Mouse (Mus musculus) bone marrow macrophage, adult 2 months (primary cell): ENCODE measurements at regions not wholly inside any gene's neighbourhood (a gene's known extent, or its start where the extent isn't known, plus 50 kb on each side); places are given as distances from the start of the nearest gene placed in this dataset.

ENCODE experiments used
- CTCF ChIP-seq: IDR thresholded peaks from 2 replicates; pipeline ENCODE4 v1.5.1; 2012; ENCODE audit warnings: low read depth, mild to moderate bottlenecking, low read length, moderate library complexity
- POLR2A ChIP-seq: IDR thresholded peaks from 2 replicates; pipeline ENCODE4 v1.6.1; 2012; ENCODE audit warnings: mild to moderate bottlenecking, low read depth, low read length, borderline replicate concordance

DNA sequence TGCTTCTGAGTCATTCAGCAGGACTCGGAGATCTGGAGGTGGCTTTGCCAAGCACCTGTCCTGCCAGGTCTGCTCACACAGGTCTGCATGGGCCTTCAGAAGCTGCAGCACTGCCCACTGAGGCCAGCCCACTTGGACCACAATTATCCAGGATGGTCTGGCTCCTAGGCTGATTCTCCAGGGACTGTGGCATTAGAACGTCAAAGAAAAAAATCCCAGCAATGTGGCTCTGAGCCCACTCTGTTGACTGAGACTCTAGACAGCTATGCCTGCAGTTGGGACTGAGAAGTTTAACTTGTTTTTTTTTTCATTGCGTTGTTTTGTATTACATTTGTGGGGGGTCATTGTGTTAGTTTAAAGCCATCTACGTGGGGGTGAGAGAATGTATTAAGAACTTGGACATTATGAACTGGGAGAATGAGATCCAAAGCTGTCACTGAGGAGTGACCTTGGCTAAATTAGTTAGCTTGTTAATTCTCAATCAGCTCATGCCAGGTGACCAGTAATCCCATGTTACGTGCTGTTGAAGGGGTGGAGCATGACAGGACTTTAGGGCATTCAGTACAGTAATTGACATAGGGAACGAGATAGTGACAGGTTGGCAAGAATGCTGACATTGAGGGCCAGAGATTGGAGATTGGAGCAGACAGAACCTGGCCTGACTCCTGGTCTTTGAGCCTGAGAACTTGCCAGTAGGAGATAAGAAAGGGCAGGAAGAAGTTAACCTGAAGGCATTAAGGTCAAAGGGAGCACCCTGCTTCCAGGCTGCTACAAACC is 232.0 kb upstream of the Il12b start:
- TF ChIP-seq CTCF (no peak), POLR2A (no peak)
